Mouse (Mus musculus) heart, embryonic 15.5 days (tissue): ENCODE data around the gene Agpat4. TPM values are rescaled to one million over a fixed set of nuclear protein-coding genes. Genes with fewer than 3 reads are reported as not detected.
A peak's percentile ranks its signal among the peaks of the same experiment; 100 is the strongest.

ENCODE experiments used
- ATAC-seq: fragments of 200-750 bp; cut with Nextera tagmentation; replicated peaks from 2 replicates; pipeline ENCODE4 v1.8.0; 2017; ENCODE audit warnings: low read depth, moderate TSS enrichment; ENCODE audit not compliant: insufficient number of reproducible peaks, insufficient read depth, low FRiP score
- H3K27ac ChIP-seq: fragments of 300-500 bp; sonication (generic); 2 replicates; pipeline ENCODE4 v1.5.1; 2015; ENCODE audit warnings: mild to moderate bottlenecking, inconsistent platforms
- H3K27me3 ChIP-seq: fragments of 300-500 bp; sonication (generic); 2 replicates; pipeline ENCODE4 v1.6.1; 2015; ENCODE audit warnings: inconsistent platforms
- H3K36me3 ChIP-seq: fragments of 300-500 bp; sonication (generic); 2 replicates; pipeline ENCODE4 v1.6.1; 2015; ENCODE audit warnings: mild to moderate bottlenecking, inconsistent platforms
- H3K4me1 ChIP-seq: fragments of 300-500 bp; sonication (generic); replicated peaks from 2 replicates; pipeline ENCODE4 v1.6.1; 2015; ENCODE audit warnings: inconsistent platforms
- H3K4me2 ChIP-seq: fragments of 300-500 bp; sonication (generic); 2 replicates; pipeline ENCODE4 v1.6.1; 2015; ENCODE audit warnings: inconsistent platforms, mild to moderate bottlenecking, moderate library complexity
- H3K4me3 ChIP-seq: fragments of 300-500 bp; sonication (generic); 2 replicates; pipeline ENCODE4 v1.5.1; 2015; ENCODE audit warnings: mild to moderate bottlenecking, inconsistent platforms
- H3K9ac ChIP-seq: fragments of 300-500 bp; sonication (generic); 2 replicates; pipeline ENCODE4 v1.6.1; 2015; ENCODE audit warnings: mild to moderate bottlenecking, inconsistent platforms
- H3K9me3 ChIP-seq: fragments of 300-500 bp; sonication (generic); replicated peaks from 2 replicates; pipeline ENCODE4 v1.6.1; 2016; ENCODE audit warnings: inconsistent platforms
- WGBS: fragments of 180-500 bp; shearing (Covaris S2); methylation state at CpG from one replicate; pipeline ENCODE4 v1.1.7; 2015; ENCODE audit warnings: mixed read lengths; 5-methylcytosine and 5-hydroxymethylcytosine counted together
- polyA plus RNA-seq: library from polyadenylated mRNA; unstranded; fragments of >200 nt; fragmentation: Nextera tagmentation; extraction: Ambion mirVana; gene quantifications from 2 replicates; pipeline ENCODE4 v1.2.1, GENCODE M21; 2015

Agpat4 gene
- polyA plus RNA-seq, 1 experiment from 2014 or later = 13.6 TPM

DNA sequence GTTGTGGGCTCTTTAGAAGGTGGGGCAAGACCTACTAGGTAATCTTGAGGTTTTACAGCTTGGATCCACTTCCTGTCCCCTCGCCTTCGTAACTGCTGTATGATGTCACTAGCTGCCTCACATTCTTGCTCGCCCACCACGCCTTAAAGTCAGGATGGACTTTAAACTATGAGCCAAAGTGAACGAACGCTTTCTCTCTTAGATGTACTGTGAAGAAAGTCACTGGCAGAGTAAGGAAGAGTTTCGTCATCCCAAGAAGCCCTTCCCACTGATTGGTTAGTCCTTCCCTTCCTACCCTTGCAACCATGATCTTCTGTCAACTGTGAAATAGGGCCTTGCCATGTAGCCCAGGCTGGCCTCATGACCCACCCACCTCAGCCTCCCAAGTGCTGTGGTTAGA lies 112.6 kb downstream of the Agpat4 start:
- WGBS = 85% methylated on average over 7 of the region's 7 CpGs
- H3K36me3 ChIP-seq = peaks cover 80% of the 10 kb centered on the region

GRCm38 (mm10) chr17:12232724-12233123 lies 114.2 kb downstream of the Agpat4 start:
- ATAC-seq = no peak
- no peak overlapping the region for H3K27ac ChIP-seq
- 95% methylated on average over 6 of the region's 6 CpGs for WGBS
- H3K9ac ChIP-seq = no peak overlapping the region
- no peak overlapping the region for H3K4me3 ChIP-seq
- peaks cover 78% of the 10 kb centered on the region for H3K36me3 ChIP-seq
- H3K4me1 ChIP-seq = no peaks in the 10 kb centered on the region
- no peaks in the 10 kb centered on the region for H3K9me3 ChIP-seq
- no peaks in the 10 kb centered on the region for H3K27me3 ChIP-seq
- H3K4me2 ChIP-seq = no peak overlapping the region

More for the DNA sequence above, 112.6 kb downstream of the Agpat4 start:
- no peak for ATAC-seq
- no peak overlapping the region for H3K9ac ChIP-seq
- H3K4me1 ChIP-seq = no peaks in the 10 kb centered on the region
- no peaks in the 10 kb centered on the region for H3K27me3 ChIP-seq
- H3K9me3 ChIP-seq = no peaks in the 10 kb centered on the region
- no peak overlapping the region for H3K4me3 ChIP-seq
- no peak overlapping the region for H3K27ac ChIP-seq
- no peak overlapping the region for H3K4me2 ChIP-seq

GRCm38 (mm10) chr17:12240701-12241100 lies 122.2 kb downstream of the Agpat4 start:
- 93% methylated on average over 3 of the region's 3 CpGs for WGBS
- ATAC-seq = no peak
- Histone ChIP-seq H3K4me2 (no peak overlapping the region), H3K4me1 (no peaks in the 10 kb centered on the region), H3K4me3 (no peak overlapping the region), H3K27me3 (no peaks in the 10 kb centered on the region), H3K36me3 (peaks cover 53% of the 10 kb centered on the region), H3K9ac (no peak overlapping the region), H3K9me3 (no peaks in the 10 kb centered on the region), H3K27ac (no peak overlapping the region)

DNA sequence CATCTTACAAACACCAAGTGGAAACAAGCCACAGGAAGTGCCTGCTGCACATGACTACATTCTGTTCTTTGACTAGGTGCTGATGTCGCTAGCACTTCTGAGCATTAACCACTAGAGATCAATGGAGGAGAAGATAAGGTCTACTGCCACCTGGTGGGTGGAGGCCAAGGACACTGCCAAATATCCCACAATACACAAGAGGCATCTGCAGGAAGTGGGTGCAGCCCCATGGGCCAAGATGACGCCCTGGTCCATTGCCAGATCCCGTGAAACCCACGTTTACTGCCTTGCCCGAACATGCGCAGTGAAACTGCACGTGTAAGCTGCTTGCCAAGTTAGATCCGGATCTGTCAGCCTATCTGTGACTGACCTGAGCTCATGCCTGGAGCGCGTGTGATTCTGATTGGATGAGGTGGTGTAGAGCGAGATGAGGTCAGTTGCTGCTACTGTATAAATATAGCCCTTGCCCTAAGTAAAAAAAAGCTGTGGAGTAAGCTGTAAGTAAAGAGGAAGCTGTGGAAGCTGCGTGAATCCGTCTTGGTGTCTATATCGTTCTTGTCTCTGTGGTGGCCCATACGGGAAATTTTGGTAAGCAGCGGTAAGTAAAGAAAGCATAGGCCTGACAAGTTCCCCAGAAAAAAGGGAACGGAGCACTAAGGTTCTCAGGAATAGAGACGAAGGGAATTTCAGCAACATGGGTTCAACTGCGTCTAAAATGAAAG lies 131.4 kb downstream of the Agpat4 start:
- H3K27me3 ChIP-seq = no peaks in the 10 kb centered on the region
- H3K9ac ChIP-seq = no peak overlapping the region
- no peaks in the 10 kb centered on the region for H3K4me1 ChIP-seq
- H3K36me3 ChIP-seq = peaks cover 71% of the 10 kb centered on the region
- 0 out of 2 replicates have a peak, but pooled peaks cover 4% of the 10 kb centered on the region for H3K9me3 ChIP-seq
- no peak overlapping the region for H3K4me2 ChIP-seq
- no peak overlapping the region for H3K4me3 ChIP-seq
- no peak overlapping the region for H3K27ac ChIP-seq
- WGBS = 93% methylated on average over 19 of the region's 19 CpGs
- no peak for ATAC-seq

DNA sequence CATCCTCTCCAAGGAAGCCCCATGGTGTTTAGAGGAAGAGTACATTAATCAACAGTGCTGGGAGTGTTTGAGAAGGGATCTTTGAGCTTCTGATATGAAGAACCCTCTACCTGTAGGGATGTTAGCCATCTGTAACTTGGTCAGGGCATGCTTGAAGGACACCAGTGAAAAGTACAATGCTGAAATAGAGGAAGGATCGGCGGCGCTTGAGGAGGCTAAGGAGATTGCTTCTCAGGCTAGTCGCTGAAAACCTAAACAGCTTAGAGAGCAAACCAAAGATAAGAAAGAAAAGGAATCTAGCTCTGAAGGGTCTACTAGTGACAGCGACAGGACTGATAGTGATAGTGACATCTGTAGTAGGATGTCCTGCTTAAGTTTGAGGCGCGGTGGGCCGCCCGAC lies 132.1 kb downstream of the Agpat4 start:
- no peak for ATAC-seq
- H3K27me3 ChIP-seq = no peaks in the 10 kb centered on the region
- H3K4me3 ChIP-seq = no peak overlapping the region
- no peaks in the 10 kb centered on the region for H3K4me1 ChIP-seq
- 0 out of 2 replicates have a peak, but pooled peaks cover 4% of the 10 kb centered on the region for H3K9me3 ChIP-seq
- 87% methylated on average over 9 of the region's 9 CpGs for WGBS
- H3K9ac ChIP-seq = no peak overlapping the region
- H3K4me2 ChIP-seq = no peak overlapping the region
- H3K27ac ChIP-seq = no peak overlapping the region
- H3K36me3 ChIP-seq = peaks cover 77% of the 10 kb centered on the region

DNA sequence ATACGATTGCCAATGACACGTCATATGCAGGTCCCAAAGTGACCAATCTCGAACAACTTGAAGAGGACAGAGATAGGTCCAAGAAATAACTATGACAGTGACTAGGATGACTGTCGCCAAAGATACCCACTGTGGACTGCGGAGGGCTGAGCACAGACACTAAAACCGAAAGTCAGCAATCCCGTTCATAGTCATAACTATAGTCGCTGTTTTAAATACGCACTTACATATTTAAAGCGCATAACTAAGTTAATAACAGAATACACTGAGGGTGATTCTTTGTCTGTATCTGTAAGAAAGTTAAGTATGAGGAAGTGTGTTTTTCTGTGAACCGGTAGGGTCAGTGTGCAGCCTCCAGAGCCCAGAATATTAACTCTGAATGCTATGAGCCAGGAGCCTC lies 137.6 kb downstream of the Agpat4 start:
- 0 out of 2 replicates have a peak, but pooled peaks cover 5% of the 10 kb centered on the region for H3K4me1 ChIP-seq
- no peak overlapping the region for H3K4me2 ChIP-seq
- no peaks in the 10 kb centered on the region for H3K27me3 ChIP-seq
- 91% methylated on average over 11 of the region's 11 CpGs for WGBS
- H3K9me3 ChIP-seq = 0 out of 2 replicates have a peak, but pooled peaks cover 4% of the 10 kb centered on the region
- peaks cover 75% of the 10 kb centered on the region for H3K36me3 ChIP-seq
- ATAC-seq = no peak
- no peak overlapping the region for H3K27ac ChIP-seq
- no peak overlapping the region for H3K4me3 ChIP-seq
- no peak overlapping the region for H3K9ac ChIP-seq

- no peak overlapping the region for H3K9ac ChIP-seq
- H3K27me3 ChIP-seq = no peaks in the 10 kb centered on the region
- H3K4me2 ChIP-seq = no peak overlapping the region
- H3K36me3 ChIP-seq = peaks cover 59% of the 10 kb centered on the region
- H3K9me3 ChIP-seq = no peaks in the 10 kb centered on the region
- 59% methylated on average over 6 of the region's 6 CpGs for WGBS
- H3K4me3 ChIP-seq = no peak overlapping the region
- H3K4me1 ChIP-seq = 0 out of 2 replicates have a peak, but pooled peaks cover 5% of the 10 kb centered on the region
- ATAC-seq = no peak
- no peak overlapping the region for H3K27ac ChIP-seq
Observed at GRCm38 (mm10) chr17:12258517-12258916, 140.0 kb downstream of the Agpat4 start.

GRCm38 (mm10) chr17:12259957-12260356 lies 141.5 kb downstream of the Agpat4 start:
- ATAC-seq = no peak
- Histone ChIP-seq H3K27me3 (no peaks in the 10 kb centered on the region), H3K9me3 (no peaks in the 10 kb centered on the region), H3K4me3 (no peak overlapping the region), H3K9ac (no peak overlapping the region), H3K36me3 (peaks cover 44% of the 10 kb centered on the region), H3K4me2 (no peak overlapping the region), H3K4me1 (0 out of 2 replicates have a peak, but pooled peaks cover 12% of the 10 kb centered on the region), H3K27ac (no peak overlapping the region)
- 83% methylated on average over 8 of the region's 8 CpGs for WGBS

DNA sequence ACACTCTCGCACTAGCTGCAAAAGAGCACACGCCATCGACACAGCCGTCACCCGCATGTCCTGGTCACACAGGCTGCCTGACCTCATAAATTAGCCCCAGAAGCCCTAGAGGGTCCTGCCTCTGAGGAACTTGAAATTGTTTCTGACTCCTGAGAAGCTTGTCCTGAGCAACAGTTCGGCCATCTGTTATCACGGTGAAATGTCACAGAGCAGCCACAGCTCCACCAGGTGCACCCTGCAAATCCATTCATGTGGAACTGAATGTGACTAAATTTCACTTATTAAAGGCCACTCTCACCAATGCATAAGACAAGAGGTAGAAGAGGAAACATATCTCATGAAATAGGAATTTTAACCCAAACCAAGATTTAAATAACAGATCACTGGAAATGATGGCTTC lies 142.9 kb downstream of the Agpat4 start:
- H3K9me3 ChIP-seq = no peaks in the 10 kb centered on the region
- no peak for ATAC-seq
- no peak overlapping the region for H3K4me3 ChIP-seq
- no peaks in the 10 kb centered on the region for H3K27me3 ChIP-seq
- no peak overlapping the region for H3K9ac ChIP-seq
- no peak overlapping the region for H3K27ac ChIP-seq
- peaks cover 30% of the 10 kb centered on the region; the same call in 1 of the 2 replicates for H3K36me3 ChIP-seq
- WGBS = 91% methylated on average over 7 of the region's 7 CpGs
- no peak overlapping the region for H3K4me2 ChIP-seq
- peaks cover 23% of the 10 kb centered on the region for H3K4me1 ChIP-seq

DNA sequence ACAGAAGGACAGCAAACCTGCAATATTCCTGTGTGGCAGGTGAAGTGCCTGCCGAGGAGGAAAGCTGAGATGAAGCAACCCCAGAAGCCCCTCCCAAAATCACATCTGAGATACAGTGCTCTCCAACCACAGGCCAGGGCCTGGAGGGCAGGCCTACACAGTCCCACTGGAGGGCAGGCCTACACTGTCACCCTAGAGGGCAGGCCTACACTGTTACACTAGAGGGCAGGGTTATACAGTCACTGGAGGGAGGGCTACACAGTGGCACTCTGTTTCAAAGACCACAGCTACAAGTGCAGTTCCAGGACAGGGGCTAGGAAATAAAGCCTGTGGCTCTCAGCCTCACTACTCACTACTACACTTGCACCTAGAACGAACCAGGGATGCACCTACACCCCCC lies 143.4 kb downstream of the Agpat4 start:
- peaks cover 27% of the 10 kb centered on the region; the same call in 1 of the 2 replicates for H3K36me3 ChIP-seq

DNA sequence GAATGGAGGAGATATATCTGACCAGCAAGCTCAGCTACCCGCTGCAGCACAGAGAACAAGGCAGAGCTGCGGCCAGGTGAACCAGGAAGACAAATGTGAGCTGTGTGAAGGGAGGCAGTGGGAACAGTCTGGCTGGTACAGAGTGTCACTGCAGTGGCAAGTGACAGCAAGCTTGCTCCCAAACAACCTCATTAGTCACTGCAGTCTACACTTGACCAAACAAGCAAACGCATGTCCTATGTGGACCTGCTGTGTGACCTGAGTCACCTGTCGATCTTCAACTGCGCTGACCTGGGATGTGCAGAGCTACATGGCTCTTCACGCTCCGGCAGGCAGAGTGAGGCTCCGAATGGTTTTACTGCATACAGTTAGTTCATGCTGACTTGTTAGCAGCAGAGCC lies 144.3 kb downstream of the Agpat4 start:
- peak overlapping the region; percentile 45; the same call in 1 of the 2 replicates for H3K27ac ChIP-seq
- peaks cover 32% of the 10 kb centered on the region for H3K4me1 ChIP-seq
- WGBS = 89% methylated on average over 8 of the region's 8 CpGs
- H3K27me3 ChIP-seq = no peaks in the 10 kb centered on the region
- no peak overlapping the region for H3K4me3 ChIP-seq
- ATAC-seq = no peak
- H3K36me3 ChIP-seq = peaks cover 18% of the 10 kb centered on the region; the same call in 1 of the 2 replicates
- H3K9ac ChIP-seq = no peak overlapping the region
- no peaks in the 10 kb centered on the region for H3K9me3 ChIP-seq
- H3K4me2 ChIP-seq = no peak overlapping the region

More for the DNA sequence above, 143.4 kb downstream of the Agpat4 start:
- no peak for ATAC-seq
- Histone ChIP-seq H3K27me3 (no peaks in the 10 kb centered on the region), H3K4me1 (peaks cover 23% of the 10 kb centered on the region), H3K9me3 (no peaks in the 10 kb centered on the region), H3K4me3 (no peak overlapping the region), H3K4me2 (no peak overlapping the region), H3K9ac (no peak overlapping the region), H3K27ac (no peak overlapping the region)
- 63% methylated on average over 2 of the region's 2 CpGs for WGBS

DNA sequence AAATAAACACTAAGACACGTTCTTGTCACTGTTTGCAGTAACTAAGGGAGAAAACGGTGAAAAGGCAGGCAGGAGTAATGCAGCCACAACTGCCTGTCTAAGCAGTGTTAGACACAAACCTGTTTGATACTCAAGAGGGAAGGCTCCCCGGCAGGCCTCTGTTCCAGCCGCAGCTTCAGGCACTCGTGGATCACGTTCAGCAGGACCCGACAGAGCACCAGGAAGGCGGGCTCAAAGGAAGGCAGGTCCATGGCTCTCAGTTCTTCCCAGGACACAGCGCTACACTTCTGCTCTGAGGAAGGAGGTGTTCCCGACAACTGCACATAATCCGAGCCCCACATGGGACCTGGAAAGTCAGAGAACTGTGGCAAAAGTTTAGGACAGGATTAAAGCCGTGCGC lies 145.3 kb downstream of the Agpat4 start:
- H3K36me3 ChIP-seq = peaks cover 18% of the 10 kb centered on the region; the same call in 1 of the 2 replicates
- no peaks in the 10 kb centered on the region for H3K9me3 ChIP-seq
- no peak overlapping the region for H3K9ac ChIP-seq
- 66% methylated on average over 13 of the region's 13 CpGs for WGBS
- H3K27me3 ChIP-seq = no peaks in the 10 kb centered on the region
- no peak overlapping the region for H3K4me2 ChIP-seq
- peak; percentile 61 for ATAC-seq
- H3K27ac ChIP-seq = peak overlapping the region; percentile 45; the same call in 1 of the 2 replicates
- H3K4me3 ChIP-seq = no peak overlapping the region
- H3K4me1 ChIP-seq = peaks cover 32% of the 10 kb centered on the region
